Comparison of ENCODE assay signal across 14 mouse cellular contexts in the genomic region with DNA sequence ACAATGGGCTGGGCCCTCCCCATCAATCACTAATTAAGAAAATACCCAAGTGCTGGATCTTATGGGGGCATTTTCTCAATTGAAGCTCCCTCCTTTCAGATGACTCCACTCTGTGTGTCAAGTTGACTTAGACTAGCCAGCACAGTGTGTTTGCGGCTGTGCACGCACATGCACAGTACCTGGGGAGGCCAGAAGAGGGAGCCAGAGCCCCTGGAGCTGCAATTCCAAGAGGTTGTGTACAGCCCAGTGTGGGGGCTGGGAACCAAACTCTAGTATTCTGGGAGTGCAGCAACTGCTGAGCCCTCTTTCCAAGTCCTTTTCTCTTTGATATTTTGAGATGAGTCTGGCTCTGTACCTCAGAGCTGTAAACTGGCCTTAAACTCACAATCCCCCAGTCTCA. TPM values are rescaled to one million over a fixed set of nuclear protein-coding genes. Genes with fewer than 3 reads are reported as not detected.
DNase-seq lines count a peak whose midpoint lies in the region; ATAC-seq and TF ChIP-seq lines count a peak whose summit lies in the region.
"Had no signal": no experiment of that assay in that cellular context is flagged by ENCODE, and none has a peak within 500 bp of the region (broad histone marks: within the 10 kb centered on the region; RNA-seq: fewer than 3 reads in every experiment).

No protein-coding gene starts in this region.

- TF ChIP-seq CTCF in cerebellum, adult 2 months (IDR thresholded peaks at IDR 0.05; ENCODE audit: borderline replicate concordance, insufficient read depth, low read depth, low read length): peak; percentile 31; the same call in 1 of the 2 replicates
- TF ChIP-seq CTCF in G1E (IDR thresholded peaks at IDR 0.05; ENCODE audit: low read depth, low read length): peak; percentile 23; the same call in 1 of the 2 replicates
- TF ChIP-seq CTCF in liver, postnatal 0 days (IDR thresholded peaks at IDR 0.05; ENCODE audit: low read depth): peak; percentile 54

- no peak for ATAC-seq in liver, embryonic 12.5 days
- no peak for ATAC-seq in G1E (ENCODE audit: extremely low read depth, insufficient number of reproducible peaks, low FRiP score, poor library complexity, severe bottlenecking)
- no peak for ATAC-seq in liver, postnatal 0 days

- H3K4me2 ChIP-seq in liver, embryonic 12.5 days: no peak overlapping the region
- no peak overlapping the region for H3K4me2 ChIP-seq in liver, postnatal 0 days (ENCODE audit: low read depth, low read length)
- H3K4me2 ChIP-seq: embryonic facial prominence, embryonic 15.5 days; hindbrain, embryonic 12.5 days; neural tube, embryonic 15.5 days had no signal

- no peak overlapping the region for H3K27ac ChIP-seq in cerebellum, adult 2 months (ENCODE audit: insufficient read depth, low read length)
- H3K27ac ChIP-seq in liver, embryonic 12.5 days: no peak overlapping the region
- no peak overlapping the region for H3K27ac ChIP-seq in liver, postnatal 0 days (ENCODE audit: low read depth)
- H3K27ac ChIP-seq: embryonic facial prominence, embryonic 15.5 days; heart, embryonic 10.5 days; hindbrain, embryonic 12.5 days; neural tube, embryonic 15.5 days had no signal

- peaks cover 3% of the 10 kb centered on the region; the same call in 1 of the 2 replicates for H3K4me1 ChIP-seq in cerebellum, adult 2 months (ENCODE audit: control insufficient read depth, insufficient read depth, low read length)
- H3K4me1 ChIP-seq in liver, embryonic 12.5 days: peaks cover 48% of the 10 kb centered on the region
- peaks cover 55% of the 10 kb centered on the region for H3K4me1 ChIP-seq in G1E (ENCODE audit: insufficient read depth, low read depth, low read length)
- peaks cover 26% of the 10 kb centered on the region for H3K4me1 ChIP-seq in liver, postnatal 0 days (ENCODE audit: insufficient read depth)

- H3K4me3 ChIP-seq in cerebellum, adult 2 months (replicated peaks; ENCODE audit: insufficient read depth, low read depth, low read length): no peak overlapping the region
- no peak overlapping the region for H3K4me3 ChIP-seq in liver, embryonic 12.5 days
- no peak overlapping the region for H3K4me3 ChIP-seq in G1E (ENCODE audit: low read depth, low read length)
- no peak overlapping the region for H3K4me3 ChIP-seq in liver, postnatal 0 days (ENCODE audit: low read depth, low read length)
- H3K4me3 ChIP-seq: embryonic facial prominence, embryonic 15.5 days; heart, embryonic 10.5 days; hindbrain, embryonic 12.5 days; neural tube, embryonic 15.5 days had no signal

- H3K36me3 ChIP-seq in liver, embryonic 12.5 days: peaks cover 37% of the 10 kb centered on the region
- peaks cover 41% of the 10 kb centered on the region for H3K36me3 ChIP-seq in G1E (replicated peaks)
- peaks cover 23% of the 10 kb centered on the region for H3K36me3 ChIP-seq in liver, postnatal 0 days (replicated peaks; ENCODE audit: insufficient read depth, low read length)

- H3K9me3 ChIP-seq in liver, embryonic 12.5 days (replicated peaks): no peaks in the 10 kb centered on the region
- H3K9me3 ChIP-seq in G1E (replicated peaks): peaks cover 4% of the 10 kb centered on the region
- no peaks in the 10 kb centered on the region for H3K9me3 ChIP-seq in liver, postnatal 0 days (ENCODE audit: low read length)
- H3K9me3 ChIP-seq: neural tube, embryonic 15.5 days had no signal

- 94% methylated on average over 2 of the region's 2 CpGs for WGBS in cerebellum, adult 2 months
- 82% methylated on average over 2 of the region's 2 CpGs for WGBS in liver, embryonic 12.5 days (ENCODE audit: insufficient replicate concordance)
- WGBS in liver, postnatal 0 days (ENCODE audit: insufficient replicate concordance): 98% methylated on average over 2 of the region's 2 CpGs

- DNase-seq in cerebellum, adult 2 months: no peak
- DNase-seq in cerebellum, adult 11 months: no peak
- peak; percentile 40 for DNase-seq in liver
- no peak for DNase-seq in G1E (ENCODE audit: low spot score)
- DNase-seq in liver, postnatal 0 days: peak; percentile 40
- DNase-seq in layer of hippocampus, postnatal 14 days (ENCODE audit: low spot score in 2 of 2): no peak
- DNase-seq in adrenal gland, postnatal 14 days: no peak
- DNase-seq: lung, postnatal 10 days; midbrain, embryonic 14.5 days had no signal

- no peaks in the 10 kb centered on the region for H3K27me3 ChIP-seq in cerebellum, adult 2 months (ENCODE audit: control insufficient read depth, insufficient read depth, low read length)
- H3K27me3 ChIP-seq in liver, embryonic 12.5 days (replicated peaks): no peaks in the 10 kb centered on the region; the same call in 1 of the 2 replicates
- H3K27me3 ChIP-seq in G1E (ENCODE audit: insufficient read depth, low read length): peaks cover 4% of the 10 kb centered on the region; the same call in 1 of the 2 replicates
- no peaks in the 10 kb centered on the region for H3K27me3 ChIP-seq in liver, postnatal 0 days (ENCODE audit: insufficient read depth, low read length)
- H3K27me3 ChIP-seq: embryonic facial prominence, embryonic 15.5 days; hindbrain, embryonic 12.5 days; neural tube, embryonic 15.5 days had no signal

- TF ChIP-seq EP300 in liver, postnatal 0 days (IDR thresholded peaks at IDR 0.05; ENCODE audit: low read depth): no peak

- no peak for TF ChIP-seq POLR2A in cerebellum, adult 2 months (IDR thresholded peaks at IDR 0.05; ENCODE audit: borderline replicate concordance, insufficient read depth, low read length)

- H3K9ac ChIP-seq in liver, embryonic 12.5 days: no peak overlapping the region
- no peak overlapping the region for H3K9ac ChIP-seq in liver, postnatal 0 days (replicated peaks)
- H3K9ac ChIP-seq: embryonic facial prominence, embryonic 15.5 days; hindbrain, embryonic 12.5 days; neural tube, embryonic 15.5 days had no signal

RNA-seq across cellular contexts. Expression of a gene that starts 5.1 kb away (rescaled TPM):
- 194 and 198 TPM in 2 replicates for polyA plus RNA-seq in cerebellum, adult 2 months (2012; rRNA removed)
- polyA plus RNA-seq in liver, embryonic 12.5 days (2016; fragmentation: Nextera tagmentation; extraction: Ambion mirVana): 30.8 and 31.4 TPM in 2 replicates
- total RNA-seq in G1E (2014; fragmentation: Nextera tagmentation) (22.3 and 34.0 TPM in 2 replicates), G1E (2017) (21.4 and 26.6 TPM in 2 replicates)
- polyA plus RNA-seq in G1E (2012): 67.7 and 124 TPM in 2 replicates
- 13.2 and 15.8 TPM in 2 replicates for polyA plus RNA-seq in liver, postnatal 0 days (2015; fragmentation: Nextera tagmentation; extraction: Ambion mirVana)
- total RNA-seq in layer of hippocampus, postnatal 14 days (2021): 100 to 1,000 TPM; 206 to 215 TPM
- 28.7 and 37.1 TPM in 2 replicates for total RNA-seq in adrenal gland, postnatal 14 days (2021)

RNA-seq across cellular contexts. Expression of a gene that starts 20.6 kb away (rescaled TPM):
- 320 and 325 TPM in 2 replicates for polyA plus RNA-seq in cerebellum, adult 2 months (2012; rRNA removed)
- polyA plus RNA-seq in liver, embryonic 12.5 days (2016; fragmentation: Nextera tagmentation; extraction: Ambion mirVana): 241 and 248 TPM in 2 replicates
- total RNA-seq in G1E (2014; fragmentation: Nextera tagmentation) (51.2 and 51.7 TPM in 2 replicates), G1E (2017) (100 and 103 TPM in 2 replicates)
- 105 and 142 TPM in 2 replicates for polyA plus RNA-seq in G1E (2012)
- 312 and 329 TPM in 2 replicates for polyA plus RNA-seq in liver, postnatal 0 days (2015; fragmentation: Nextera tagmentation; extraction: Ambion mirVana)
- total RNA-seq in layer of hippocampus, postnatal 14 days (2021): 100 to 1,000 TPM; 190 to 198 TPM
- total RNA-seq in adrenal gland, postnatal 14 days (2021): 699 and 754 TPM in 2 replicates

RNA-seq across cellular contexts. Expression of a gene that starts 28.6 kb away (rescaled TPM):
- 3.1 and 3.4 TPM in 2 replicates for polyA plus RNA-seq in cerebellum, adult 2 months (2012; rRNA removed)
- polyA plus RNA-seq in liver, embryonic 12.5 days (2016; fragmentation: Nextera tagmentation; extraction: Ambion mirVana): 40.7 and 46.7 TPM in 2 replicates
- total RNA-seq in G1E (2014; fragmentation: Nextera tagmentation) (not detected in 2 replicates), G1E (2017) (not detected in 2 replicates)
- polyA plus RNA-seq in G1E (2012): not detected in 2 replicates
- 14.1 and 14.6 TPM in 2 replicates for polyA plus RNA-seq in liver, postnatal 0 days (2015; fragmentation: Nextera tagmentation; extraction: Ambion mirVana)
- 10 to 100 TPM; 11.3 to 14.1 TPM for total RNA-seq in layer of hippocampus, postnatal 14 days (2021)
- 26.0 and 28.6 TPM in 2 replicates for total RNA-seq in adrenal gland, postnatal 14 days (2021)

Comparison
In these comparisons a context has a peak if more than half of its experiments do, and no peak if none do; other contexts are left out.
1. DNase-seq: peak in liver (single experiment) and liver, postnatal 0 days (single experiment); none in cerebellum, adult 2 months (0 of 2), cerebellum, adult 11 months (single experiment), G1E (single experiment), layer of hippocampus, postnatal 14 days (0 of 2) and adrenal gland, postnatal 14 days (single experiment).
2. Peak in every context shown above with its lines, with median percentiles within 50 percentile points of each other: CTCF ChIP-seq.